Mouse (Mus musculus) frontal cortex, postnatal 36 days (tissue): Measurements from ENCODE around the gene Tsen2.

Source experiments
- DNase-seq, 2 experiments: peaks; one replicate each; pipeline ENCODE4 v3.0.0; 2022; ENCODE audit warnings: low spot score in 2 of 2

Gene Tsen2

DNA sequence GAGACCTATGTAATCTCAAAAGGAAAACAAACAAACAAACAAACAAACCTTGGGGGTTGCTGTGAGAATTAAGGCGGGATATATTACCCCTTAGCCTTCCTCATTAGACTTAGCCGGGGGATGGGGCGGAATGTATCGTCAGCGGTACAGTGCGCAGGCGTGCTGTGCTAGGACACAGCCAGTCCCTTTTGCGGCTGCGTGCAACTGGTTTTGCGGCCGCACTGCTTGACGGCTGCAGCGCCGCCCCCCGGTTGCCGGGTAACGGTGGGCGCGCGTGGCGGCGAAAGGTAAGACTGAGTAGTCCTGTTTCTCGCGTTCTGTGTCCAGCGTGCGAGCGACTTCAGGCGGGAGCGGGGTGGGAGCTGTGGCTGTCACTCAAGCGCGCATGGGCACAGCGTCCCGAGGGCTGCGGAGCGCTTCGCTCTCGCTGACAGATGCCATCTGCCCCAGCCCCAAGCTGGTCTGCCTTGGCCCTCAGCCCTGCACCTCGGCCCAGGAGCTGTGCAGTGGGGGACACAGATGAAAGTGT is at the start of gene Tsen2:
TSS of gene Tsen2 (plus strand) at position 223 of the 529 bp plus-strand sequence.
- DNase-seq, result peak; percentile 96 to 99

DNA sequence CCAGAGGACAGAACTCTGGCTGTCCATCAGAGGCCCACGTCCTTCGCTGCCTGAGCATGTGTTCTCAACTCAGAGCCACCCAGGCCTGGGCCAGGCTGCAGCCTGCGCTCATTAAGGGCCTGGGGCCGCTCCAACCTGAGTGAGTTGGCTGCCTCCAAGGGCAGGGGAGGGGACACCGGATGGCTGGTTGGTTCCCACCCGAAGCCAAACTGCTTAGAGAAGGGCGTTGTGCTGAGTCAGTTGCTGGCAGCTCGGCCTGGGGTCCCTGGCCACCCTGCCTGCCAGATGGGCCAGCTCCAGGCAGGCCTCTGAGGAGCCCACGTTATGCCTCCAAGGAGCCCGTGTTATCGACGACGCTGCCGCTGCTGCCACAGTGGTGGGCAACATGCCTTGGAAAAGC is 44.9 kb upstream of the Tsen2 start:
- DNase-seq, result no peak

- DNase-seq, result no peak
Observed at GRCm38 (mm10) chr6:115500234-115500633, 44.2 kb upstream of the Tsen2 start.

GRCm38 (mm10) chr6:115501131-115501530 is 43.3 kb upstream of the Tsen2 start:
- no peak for DNase-seq

GRCm38 (mm10) chr6:115503038-115503437 is 41.4 kb upstream of the Tsen2 start:
- DNase-seq, result no peak

- no peak for DNase-seq
Observed at GRCm38 (mm10) chr6:115503549-115504159, 40.8 kb upstream of the Tsen2 start.

DNA sequence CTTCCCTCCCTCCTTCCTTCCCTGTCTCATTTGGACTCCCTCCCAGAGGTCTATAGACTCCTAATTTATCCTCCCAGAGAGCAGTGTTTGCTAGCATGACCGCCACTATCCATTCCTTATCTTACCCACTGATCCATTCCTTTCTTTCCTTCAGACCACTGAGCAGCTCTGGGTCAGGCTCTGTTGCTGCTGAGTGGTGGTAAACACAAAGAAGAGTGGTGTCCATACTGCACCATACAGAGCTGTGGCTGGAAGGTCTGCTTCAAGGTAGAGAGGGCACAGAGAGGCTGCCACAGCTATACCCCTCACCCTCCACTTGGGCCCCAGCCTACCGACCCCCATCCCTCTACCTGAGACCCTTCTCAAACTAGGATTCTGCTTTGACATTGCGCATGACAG is 40.3 kb upstream of the Tsen2 start:
- DNase-seq, result no peak

DNA sequence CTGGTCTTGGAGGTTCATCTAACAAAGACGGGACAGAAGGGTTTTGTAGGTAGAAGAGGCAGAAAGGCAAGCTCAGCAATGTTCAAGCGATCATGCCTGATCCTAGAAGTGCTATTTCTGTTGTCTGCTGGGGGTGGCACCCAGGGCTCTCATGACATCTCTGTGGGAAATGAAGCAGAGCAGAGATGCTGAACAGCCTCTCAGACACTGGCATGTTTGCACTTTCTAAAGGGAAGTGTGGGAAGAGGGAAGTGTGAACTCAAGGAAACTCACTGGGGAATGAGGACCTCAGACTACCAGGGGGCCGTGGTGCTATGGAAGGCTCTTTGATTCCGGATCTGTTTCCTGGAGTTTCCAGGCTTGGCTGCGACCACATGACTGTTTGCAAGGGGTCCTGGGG is 39.5 kb upstream of the Tsen2 start:
- no peak for DNase-seq

DNA sequence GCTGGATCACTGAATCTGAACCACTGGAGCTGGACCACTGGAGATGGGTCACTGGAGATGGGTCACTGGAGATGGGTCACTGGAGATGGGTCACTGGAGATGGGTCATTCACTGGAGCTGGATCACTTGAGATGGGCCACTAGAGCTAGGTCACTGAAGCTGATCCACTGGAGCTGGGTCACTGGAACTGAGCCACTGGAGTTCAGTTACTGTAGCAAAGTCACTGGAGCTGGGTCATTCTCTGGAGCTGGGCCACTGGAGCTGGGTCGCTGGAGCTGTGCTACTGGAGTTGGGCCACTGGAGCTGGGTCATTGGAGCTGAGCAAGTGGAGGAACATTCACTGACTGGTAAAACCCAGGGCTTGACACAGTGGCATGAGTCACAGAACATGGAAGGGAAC is 38.0 kb upstream of the Tsen2 start:
- DNase-seq, result no peak

GRCm38 (mm10) chr6:115511447-115511846 is 33.0 kb upstream of the Tsen2 start:
- no peak for DNase-seq

- DNase-seq, result no peak
Observed at GRCm38 (mm10) chr6:115513207-115513606, 31.3 kb upstream of the Tsen2 start.

GRCm38 (mm10) chr6:115517904-115518303 is 26.6 kb upstream of the Tsen2 start:
- no peak for DNase-seq

- DNase-seq, result no peak
Observed at GRCm38 (mm10) chr6:115518352-115518751, 26.1 kb upstream of the Tsen2 start.

DNA sequence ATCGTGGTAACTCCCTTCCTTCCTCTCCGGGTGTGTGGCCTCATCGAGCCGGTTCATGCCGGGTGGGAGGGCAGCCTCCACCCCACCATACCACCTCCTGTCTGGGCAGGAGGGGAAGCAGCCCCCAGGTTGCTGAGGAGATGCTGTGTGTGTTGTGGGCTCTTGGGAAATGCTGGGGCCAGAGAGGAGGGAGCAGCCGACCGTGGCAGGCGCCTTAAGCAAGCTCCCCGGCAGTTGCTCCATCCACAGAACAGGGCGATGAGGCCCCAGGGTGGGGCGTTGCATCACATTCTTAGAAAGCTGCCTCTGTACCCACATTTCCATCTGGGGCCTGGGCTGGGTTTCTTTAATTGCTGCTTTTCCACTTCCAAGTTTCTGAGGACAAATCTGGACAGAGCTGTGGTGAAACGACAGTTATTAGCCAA is 25.2 kb upstream of the Tsen2 start:
- DNase-seq, result no peak

GRCm38 (mm10) chr6:115521923-115522322 is 22.5 kb upstream of the Tsen2 start:
- no peak for DNase-seq

GRCm38 (mm10) chr6:115522691-115523146 is 21.7 kb upstream of the Tsen2 start:
- no peak for DNase-seq

DNA sequence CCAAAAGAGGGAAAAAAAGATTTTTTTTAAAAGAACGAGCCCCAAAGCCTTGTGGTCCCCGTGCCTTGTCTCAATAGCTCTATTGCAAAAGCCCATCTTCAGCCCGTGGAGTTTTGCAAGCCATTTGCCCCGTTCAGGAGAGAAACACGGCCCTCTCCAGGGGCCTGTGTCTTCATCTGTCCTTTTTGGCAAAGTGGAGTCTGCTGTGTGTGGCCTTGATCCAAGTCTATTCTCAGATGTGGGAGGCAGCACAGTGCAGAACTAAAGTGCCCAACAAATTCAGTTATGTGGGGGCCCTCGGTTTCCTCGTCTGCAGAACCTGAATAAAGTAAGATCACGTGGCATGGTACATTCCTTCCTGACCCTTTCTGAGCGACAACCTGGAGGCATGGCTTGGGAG is 21.3 kb upstream of the Tsen2 start:
- DNase-seq, result peak; percentile 49 to 68

GRCm38 (mm10) chr6:115524449-115524990 is 19.9 kb upstream of the Tsen2 start:
- DNase-seq, result no peak

- DNase-seq, result no peak
Observed at GRCm38 (mm10) chr6:115527418-115527817, 17.0 kb upstream of the Tsen2 start.

GRCm38 (mm10) chr6:115528372-115528771 is 16.1 kb upstream of the Tsen2 start:
- DNase-seq, result no peak

- peak in 1 of 2 experiments; percentile 24 for DNase-seq
Observed at GRCm38 (mm10) chr6:115534617-115535016, 9.8 kb upstream of the Tsen2 start.

GRCm38 (mm10) chr6:115536169-115536568 is 8.3 kb upstream of the Tsen2 start:
- DNase-seq, result no peak

DNA sequence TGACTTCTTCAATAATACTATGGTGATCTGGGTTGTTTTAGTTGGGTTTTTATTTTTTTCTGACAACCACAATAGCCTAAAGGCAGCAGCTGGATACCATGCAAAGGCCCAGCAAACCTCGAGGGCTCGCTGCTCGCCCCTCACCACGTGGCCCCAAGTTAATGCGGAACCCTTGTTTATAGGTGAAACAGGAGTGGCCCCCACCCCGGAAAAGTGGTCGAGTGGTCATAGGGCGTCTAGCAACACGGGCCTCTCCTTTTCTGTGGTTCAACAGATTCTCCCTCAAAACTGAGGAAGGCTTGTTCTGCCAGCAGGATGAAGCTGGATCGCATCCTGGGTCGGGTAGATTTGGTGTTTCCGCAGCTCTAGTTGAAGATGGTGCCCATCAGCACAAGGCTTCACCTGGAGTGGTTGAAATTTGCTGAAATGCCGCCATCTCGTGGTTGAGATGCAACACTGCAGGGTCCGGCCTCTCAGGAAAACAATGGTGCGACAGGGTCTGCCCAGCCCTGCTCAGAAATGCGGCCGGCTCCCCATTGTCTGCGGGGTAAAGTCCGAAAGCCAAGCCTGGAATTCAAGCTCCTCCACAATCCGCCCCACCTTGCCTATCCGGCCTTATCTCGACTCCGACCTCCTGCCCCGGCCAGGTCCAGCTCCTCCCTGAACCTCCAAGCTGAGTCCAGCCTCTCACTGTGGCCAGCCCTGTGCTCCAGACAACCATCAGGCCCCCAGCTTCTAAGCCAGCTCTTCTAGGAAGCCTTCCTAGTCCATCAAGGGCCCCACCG is 5.6 kb upstream of the Tsen2 start:
- DNase-seq, result peak; percentile 84 to 88
